Mouse (Mus musculus) G1E (cell line): ENCODE measurements around the gene Dtnbp1. TPM values are rescaled to one million over a fixed set of nuclear protein-coding genes. Genes with fewer than 3 reads are reported as not detected.

Experiments used
- ATAC-seq: 2 replicates; pipeline ENCODE4 v1.8.0; 2016; ENCODE audit warnings: mild to moderate bottlenecking; ENCODE audit not compliant: insufficient number of reproducible peaks, poor library complexity, low FRiP score, severe bottlenecking; ENCODE audit errors: extremely low read depth
- DNase-seq: peaks from one replicate; pipeline ENCODE4 v3.0.0; 2012; ENCODE audit warnings: low spot score
- H3K27me3 ChIP-seq: 2 replicates; pipeline ENCODE4 v1.6.1; 2012; ENCODE audit warnings: mild to moderate bottlenecking, low read length, inconsistent platforms; ENCODE audit not compliant: insufficient read depth
- H3K36me3 ChIP-seq: replicated peaks from 2 replicates; pipeline ENCODE3; 2012; ENCODE audit warnings: mild to moderate bottlenecking, inconsistent platforms
- H3K4me1 ChIP-seq: 2 replicates; pipeline ENCODE4 v1.6.1; 2012; ENCODE audit warnings: low read depth, low read length, inconsistent platforms, mixed read lengths; ENCODE audit not compliant: insufficient read depth
- H3K4me3 ChIP-seq: 2 replicates; pipeline ENCODE4 v1.5.1; 2012; ENCODE audit warnings: low read depth, mild to moderate bottlenecking, inconsistent platforms, low read length, moderate library complexity, mixed read lengths
- H3K9me3 ChIP-seq: replicated peaks from 2 replicates; pipeline ENCODE4 v1.6.1; 2012; ENCODE audit warnings: inconsistent platforms
- CTCF ChIP-seq: IDR thresholded peaks from 2 replicates; pipeline ENCODE4 v1.5.1; 2012; ENCODE audit warnings: low read depth, low read length, inconsistent platforms, mixed read lengths
- GATA1 ChIP-seq: IDR thresholded peaks from 2 replicates; pipeline ENCODE4 v1.6.1; 2012; ENCODE audit warnings: borderline replicate concordance, low read length, inconsistent platforms, mixed read lengths
- GATA2 ChIP-seq: IDR thresholded peaks from 2 replicates; pipeline ENCODE4 v1.6.1; 2012; ENCODE audit warnings: low read depth, low read length, inconsistent platforms, borderline replicate concordance
- POLR2AphosphoS5 ChIP-seq: IDR thresholded peaks from 2 replicates; pipeline ENCODE4 v1.6.1; 2012; ENCODE audit warnings: low read depth, low read length, inconsistent platforms; ENCODE audit not compliant: insufficient replicate concordance
- TAL1 ChIP-seq: conservative IDR thresholded peaks from 2 replicates; pipeline ENCODE4 v1.6.1; 2012; ENCODE audit warnings: low read depth, low read length, inconsistent platforms, mixed read lengths
- polyA plus RNA-seq: library from polyadenylated mRNA; stranded (reverse); fragments of >175 nt; gene quantifications from 2 replicates; pipeline ENCODE4 v1.2.3, GENCODE M21; 2012
- total RNA-seq, 2 experiments: library from RNA; stranded (forward) in 1 of 2; stranded (reverse) in 1 of 2; fragments of 200-1000 nt in 1 of 2; fragments of >200 nt in 1 of 2; fragmentation: Nextera tagmentation in 1 of 2; gene quantifications; 2 replicates each; pipeline ENCODE4 v1.2.3; 2014 to 2017

The Dtnbp1 gene
- total and polyA plus RNA-seq, 3 experiments, result 19.2 to 33.3 (median 28.2) TPM

GRCm38 (mm10) chr13:44913560-44913959 lies 88.4 kb downstream of the Dtnbp1 start:
- DNase-seq (no peak), ATAC-seq (no peak)
- TF ChIP-seq GATA2 (no peak), TAL1 (no peak), CTCF (no peak), POLR2AphosphoS5 (no peak), GATA1 (no peak)
- Histone ChIP-seq H3K27me3 (no peaks in the 10 kb centered on the region), H3K4me1 (peaks cover 38% of the 10 kb centered on the region), H3K36me3 (peaks cover 96% of the 10 kb centered on the region), H3K4me3 (no peak overlapping the region), H3K9me3 (no peaks in the 10 kb centered on the region)

- H3K9me3 ChIP-seq, result no peaks in the 10 kb centered on the region
- peaks cover 96% of the 10 kb centered on the region for H3K36me3 ChIP-seq
- ATAC-seq (no peak), DNase-seq (no peak)
- no peak overlapping the region for H3K4me3 ChIP-seq
- H3K27me3 ChIP-seq, result no peaks in the 10 kb centered on the region
- peaks cover 38% of the 10 kb centered on the region for H3K4me1 ChIP-seq
- TF ChIP-seq GATA1, result no peak
- no peak for TF ChIP-seq TAL1
- TF ChIP-seq CTCF, result no peak
- TF ChIP-seq GATA2, result no peak
- TF ChIP-seq POLR2AphosphoS5, result no peak
Measured at GRCm38 (mm10) chr13:44912851-44913250, 89.1 kb downstream of the Dtnbp1 start.

GRCm38 (mm10) chr13:44908790-44909189 lies 93.2 kb downstream of the Dtnbp1 start:
- no peaks in the 10 kb centered on the region for H3K9me3 ChIP-seq
- H3K27me3 ChIP-seq, result no peaks in the 10 kb centered on the region
- H3K4me1 ChIP-seq, result peaks cover 8% of the 10 kb centered on the region
- DNase-seq (no peak), ATAC-seq (no peak)
- no peak overlapping the region for H3K4me3 ChIP-seq
- no peak for TF ChIP-seq CTCF
- H3K36me3 ChIP-seq, result peaks cover 96% of the 10 kb centered on the region

GRCm38 (mm10) chr13:44907702-44908101 lies 94.2 kb downstream of the Dtnbp1 start:
- TF ChIP-seq CTCF (no peak), POLR2AphosphoS5 (no peak), GATA2 (no peak), TAL1 (no peak), GATA1 (no peak)
- no peaks in the 10 kb centered on the region for H3K9me3 ChIP-seq
- H3K36me3 ChIP-seq, result peaks cover 95% of the 10 kb centered on the region
- DNase-seq (no peak), ATAC-seq (no peak)
- no peak overlapping the region for H3K4me3 ChIP-seq
- no peaks in the 10 kb centered on the region for H3K27me3 ChIP-seq
- peaks cover 4% of the 10 kb centered on the region; the same call in 1 of the 2 replicates for H3K4me1 ChIP-seq

GRCm38 (mm10) chr13:44906141-44906540 lies 95.8 kb downstream of the Dtnbp1 start:
- H3K9me3 ChIP-seq, result no peaks in the 10 kb centered on the region
- no peak for DNase-seq
- H3K36me3 ChIP-seq, result peaks cover 97% of the 10 kb centered on the region
- ATAC-seq, result no peak
- no peak overlapping the region for H3K4me3 ChIP-seq
- no peaks in the 10 kb centered on the region for H3K27me3 ChIP-seq
- peaks cover 3% of the 10 kb centered on the region; the same call in 1 of the 2 replicates for H3K4me1 ChIP-seq
- no peak for TF ChIP-seq GATA1
- TF ChIP-seq POLR2AphosphoS5, result no peak
- TF ChIP-seq GATA2, result no peak
- no peak for TF ChIP-seq TAL1
- no peak for TF ChIP-seq CTCF

- DNase-seq (no peak), ATAC-seq (no peak)
- no peaks in the 10 kb centered on the region for H3K9me3 ChIP-seq
- no peaks in the 10 kb centered on the region for H3K27me3 ChIP-seq
- no peak overlapping the region for H3K4me3 ChIP-seq
- H3K4me1 ChIP-seq, result no peaks in the 10 kb centered on the region; the same call in 1 of the 2 replicates
- H3K36me3 ChIP-seq, result peaks cover 93% of the 10 kb centered on the region
- TF ChIP-seq GATA2, result no peak
- TF ChIP-seq GATA1, result no peak
- TF ChIP-seq CTCF, result no peak
- no peak for TF ChIP-seq TAL1
- no peak for TF ChIP-seq POLR2AphosphoS5
Measured at GRCm38 (mm10) chr13:44904271-44904670, 97.7 kb downstream of the Dtnbp1 start.

- no peaks in the 10 kb centered on the region; the same call in 1 of the 2 replicates for H3K4me1 ChIP-seq
- H3K36me3 ChIP-seq, result peaks cover 92% of the 10 kb centered on the region
- DNase-seq, result no peak
- H3K9me3 ChIP-seq, result no peaks in the 10 kb centered on the region
- H3K27me3 ChIP-seq, result no peaks in the 10 kb centered on the region
- no peak for ATAC-seq
- TF ChIP-seq CTCF, result no peak
- TF ChIP-seq POLR2AphosphoS5, result no peak
- TF ChIP-seq TAL1, result no peak
- TF ChIP-seq GATA1, result no peak
- TF ChIP-seq GATA2, result no peak
- H3K4me3 ChIP-seq, result no peak overlapping the region
Measured at GRCm38 (mm10) chr13:44903416-44903815, 98.5 kb downstream of the Dtnbp1 start.
